Mouse (Mus musculus): ENCODE results near the gene Gm28557. TPM values are rescaled to one million over a fixed set of nuclear protein-coding genes. Genes with fewer than 3 reads are reported as not detected.
A peak's percentile ranks its signal among the peaks of the same experiment; 100 is the strongest.

Gene Gm28557
- polyA plus RNA-seq, 1 experiment from 2014 or later = 1.3 TPM

DNA sequence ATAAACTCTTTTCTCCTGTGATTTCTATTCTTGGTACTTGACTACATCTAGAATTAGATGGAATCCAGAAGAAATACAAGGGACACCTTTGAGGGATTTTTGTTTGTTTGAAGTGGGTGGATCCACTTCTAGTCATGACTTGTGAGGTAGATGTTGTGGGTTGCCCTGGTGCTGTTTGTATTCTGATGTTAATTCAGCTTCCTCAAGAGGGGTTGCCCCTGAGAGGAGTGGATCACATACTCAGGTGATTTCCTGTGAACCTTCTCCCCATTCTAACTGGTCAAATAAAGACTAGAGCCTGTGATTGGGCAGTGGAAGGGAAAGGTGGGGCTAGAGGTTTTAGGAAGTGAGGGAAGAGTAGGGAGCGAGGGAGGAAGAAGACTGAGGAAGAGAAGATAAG lies 26.5 kb downstream of the Gm28557 start:
- Histone ChIP-seq H3K9ac (ENCODE audit: low read length) (no peak overlapping the region), H3K9me3 (ENCODE audit: control insufficient read depth, low read length) (no peaks in the 10 kb centered on the region), H3K4me1 (replicated peaks; ENCODE audit: control insufficient read depth, insufficient read depth) (no peaks in the 10 kb centered on the region), H3K36me3 (ENCODE audit: control insufficient read depth, insufficient read depth, low read length) (no peaks in the 10 kb centered on the region), H3K27me3 (ENCODE audit: control insufficient read depth, insufficient read depth, low read length) (no peaks in the 10 kb centered on the region), H3K4me2 (replicated peaks; ENCODE audit: low read depth) (peak overlapping the region; percentile 65), H3K27ac (replicated peaks) (peak overlapping the region; percentile 90), H3K4me3 (ENCODE audit: low read depth, low read length) (no peak overlapping the region)
- DNase-seq (ENCODE audit: low spot score) (no peak), ATAC-seq (ENCODE audit: low FRiP score, low TSS enrichment) (no peak)
- TF ChIP-seq EP300 (optimal IDR thresholded peaks at IDR 0.05) (no peak), CTCF (IDR thresholded peaks at IDR 0.05; ENCODE audit: low read depth) (no peak)
- WGBS = 70% methylated on average over 1 of the region's 1 CpGs

DNA sequence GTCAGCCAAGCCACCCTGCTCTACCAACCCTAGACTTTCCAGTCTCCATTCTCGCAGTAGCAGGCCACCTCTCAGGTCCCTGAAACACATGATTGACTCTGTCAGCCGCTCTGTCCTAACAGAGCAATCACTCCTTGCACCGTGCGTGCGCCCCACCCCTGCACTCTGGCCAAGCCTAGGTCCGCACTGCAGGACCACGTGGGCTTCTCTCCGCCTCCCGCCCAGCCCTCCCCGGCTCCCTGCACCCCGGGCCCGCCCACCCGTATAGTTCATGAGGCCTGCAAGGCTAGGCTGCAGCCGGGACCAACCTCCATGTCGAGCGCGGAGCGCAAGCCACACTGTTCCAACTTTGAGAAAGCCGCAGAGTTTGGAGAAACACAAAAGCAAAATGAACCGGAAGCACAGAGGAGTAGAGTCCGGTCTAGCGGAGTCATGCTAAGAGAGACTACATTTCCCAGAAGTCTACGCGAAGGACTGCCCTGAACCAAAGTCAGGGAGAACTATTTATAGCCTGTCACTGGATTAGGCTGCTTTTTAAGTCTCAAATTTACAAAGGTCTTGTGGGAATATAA lies 27.2 kb downstream of the Gm28557 start:
- peak; percentile 100 for ATAC-seq (ENCODE audit: low FRiP score, low TSS enrichment)
- WGBS = under 1% methylated on average over 22 of the region's 24 CpGs
- TF ChIP-seq CTCF (IDR thresholded peaks at IDR 0.05; ENCODE audit: low read depth) (peak; percentile 6; the same call in 1 of the 2 replicates), EP300 (optimal IDR thresholded peaks at IDR 0.05) (no peak)
- peak overlapping the region; percentile 58 for H3K4me3 ChIP-seq (ENCODE audit: low read depth, low read length)
- peak overlapping the region; percentile 64 for H3K9ac ChIP-seq (ENCODE audit: low read length)
- peak overlapping the region; percentile 90 for H3K27ac ChIP-seq (replicated peaks)
- no peaks in the 10 kb centered on the region for H3K36me3 ChIP-seq (ENCODE audit: control insufficient read depth, insufficient read depth, low read length)
- no peaks in the 10 kb centered on the region for H3K9me3 ChIP-seq (ENCODE audit: control insufficient read depth, low read length)
- peak; percentile 91 for DNase-seq (ENCODE audit: low spot score)
- no peaks in the 10 kb centered on the region for H3K4me1 ChIP-seq (replicated peaks; ENCODE audit: control insufficient read depth, insufficient read depth)
- peak overlapping the region; percentile 65 for H3K4me2 ChIP-seq (replicated peaks; ENCODE audit: low read depth)
- H3K27me3 ChIP-seq (ENCODE audit: control insufficient read depth, insufficient read depth, low read length) = no peaks in the 10 kb centered on the region

DNA sequence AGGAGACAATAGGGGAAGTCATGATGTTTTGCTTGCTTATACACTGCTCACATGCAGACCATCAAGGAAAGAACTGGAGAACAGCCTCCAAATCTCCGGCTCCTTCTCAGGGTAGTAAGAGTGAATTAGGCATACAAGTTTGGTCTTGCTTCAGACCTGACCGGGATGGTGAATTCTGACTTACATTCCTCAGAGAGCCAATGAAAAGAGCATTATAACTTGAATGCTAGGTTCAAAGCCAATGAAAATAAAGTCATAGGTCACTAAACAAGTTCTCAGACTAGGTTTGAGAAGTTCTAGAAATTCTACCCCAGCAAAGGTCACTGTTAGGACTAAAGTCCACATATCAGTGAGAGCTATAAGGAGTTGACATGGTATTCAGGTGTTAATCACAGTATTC lies 31.2 kb downstream of the Gm28557 start:
- ATAC-seq (ENCODE audit: low FRiP score, low TSS enrichment) (no peak), DNase-seq (ENCODE audit: low spot score) (no peak)
- Histone ChIP-seq H3K9me3 (ENCODE audit: control insufficient read depth, low read length) (no peaks in the 10 kb centered on the region), H3K4me3 (ENCODE audit: low read depth, low read length) (no peak overlapping the region), H3K27me3 (ENCODE audit: control insufficient read depth, insufficient read depth, low read length) (no peaks in the 10 kb centered on the region), H3K9ac (ENCODE audit: low read length) (no peak overlapping the region), H3K36me3 (ENCODE audit: control insufficient read depth, insufficient read depth, low read length) (0 out of 2 replicates have a peak, but pooled peaks cover 7% of the 10 kb centered on the region), H3K4me1 (replicated peaks; ENCODE audit: control insufficient read depth, insufficient read depth) (no peaks in the 10 kb centered on the region), H3K27ac (replicated peaks) (no peak overlapping the region), H3K4me2 (replicated peaks; ENCODE audit: low read depth) (no peak overlapping the region)
- TF ChIP-seq CTCF (IDR thresholded peaks at IDR 0.05; ENCODE audit: low read depth) (no peak), EP300 (optimal IDR thresholded peaks at IDR 0.05) (no peak)
- WGBS = 92% methylated on average over 2 of the region's 2 CpGs

DNA sequence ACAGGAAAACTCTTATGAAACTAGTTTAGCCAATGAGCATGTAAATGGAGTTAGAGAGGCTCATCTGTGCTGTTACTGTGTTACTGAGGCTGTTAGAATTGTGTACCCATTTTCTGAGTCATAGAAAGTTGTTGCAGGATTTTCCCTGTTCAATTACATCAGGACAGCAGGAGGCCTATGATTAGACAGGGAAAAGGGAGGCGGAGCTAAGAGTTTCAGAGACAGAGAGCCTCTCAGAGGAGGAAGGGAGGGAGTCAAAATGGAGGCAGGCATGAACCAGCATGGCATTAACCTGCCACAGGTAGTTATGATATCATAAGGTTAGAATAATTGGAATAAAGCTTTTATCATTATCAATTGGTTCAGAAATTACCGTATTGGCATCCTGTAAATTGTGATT lies 35.6 kb downstream of the Gm28557 start:
- TF ChIP-seq CTCF (IDR thresholded peaks at IDR 0.05; ENCODE audit: low read depth) = no peak
- TF ChIP-seq EP300 (optimal IDR thresholded peaks at IDR 0.05) = no peak
- H3K4me1 ChIP-seq (replicated peaks; ENCODE audit: control insufficient read depth, insufficient read depth) = no peaks in the 10 kb centered on the region
- no peak overlapping the region for H3K4me2 ChIP-seq (replicated peaks; ENCODE audit: low read depth)
- WGBS = 98% methylated on average over 2 of the region's 2 CpGs
- peaks cover 9% of the 10 kb centered on the region; the same call in 1 of the 2 replicates for H3K36me3 ChIP-seq (ENCODE audit: control insufficient read depth, insufficient read depth, low read length)
- no peak overlapping the region for H3K4me3 ChIP-seq (ENCODE audit: low read depth, low read length)
- ATAC-seq (ENCODE audit: low FRiP score, low TSS enrichment) (no peak), DNase-seq (ENCODE audit: low spot score) (no peak)
- H3K9me3 ChIP-seq (ENCODE audit: control insufficient read depth, low read length) = no peaks in the 10 kb centered on the region
- no peak overlapping the region for H3K27ac ChIP-seq (replicated peaks)
- H3K9ac ChIP-seq (ENCODE audit: low read length) = no peak overlapping the region
- H3K27me3 ChIP-seq (ENCODE audit: control insufficient read depth, insufficient read depth, low read length) = no peaks in the 10 kb centered on the region

DNA sequence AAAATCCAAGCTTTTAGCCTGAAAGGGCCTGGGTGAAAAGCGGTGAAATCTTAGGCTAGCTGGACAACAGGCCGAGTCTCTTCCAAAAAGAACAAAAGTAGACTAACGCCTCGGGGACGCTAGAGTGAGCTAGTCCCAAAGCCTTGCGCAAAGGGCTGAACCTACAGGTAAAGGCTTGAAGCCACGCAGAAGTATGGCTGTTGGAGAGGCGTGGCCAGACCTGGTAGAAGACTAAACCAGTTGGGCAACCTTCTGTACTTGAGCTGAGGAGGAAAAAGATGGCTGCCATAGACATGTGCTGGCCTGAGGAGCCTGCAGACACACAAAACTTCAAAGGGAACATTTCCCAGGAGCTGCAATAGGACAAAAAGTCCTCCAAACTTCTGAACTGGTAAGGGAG lies 43.0 kb downstream of the Gm28557 start:
- H3K4me3 ChIP-seq (ENCODE audit: low read depth, low read length) = no peak overlapping the region
- ATAC-seq (ENCODE audit: low FRiP score, low TSS enrichment) (no peak), DNase-seq (ENCODE audit: low spot score) (no peak)
- no peaks in the 10 kb centered on the region for H3K27me3 ChIP-seq (ENCODE audit: control insufficient read depth, insufficient read depth, low read length)
- H3K36me3 ChIP-seq (ENCODE audit: control insufficient read depth, insufficient read depth, low read length) = peaks cover 2% of the 10 kb centered on the region; the same call in 1 of the 2 replicates
- H3K4me2 ChIP-seq (replicated peaks; ENCODE audit: low read depth) = no peak overlapping the region
- no peaks in the 10 kb centered on the region for H3K4me1 ChIP-seq (replicated peaks; ENCODE audit: control insufficient read depth, insufficient read depth)
- H3K9ac ChIP-seq (ENCODE audit: low read length) = no peak overlapping the region
- no peak overlapping the region for H3K27ac ChIP-seq (replicated peaks)
- 70% methylated on average over 8 of the region's 8 CpGs for WGBS
- peak; percentile 14; the same call in 1 of the 2 replicates for TF ChIP-seq CTCF (IDR thresholded peaks at IDR 0.05; ENCODE audit: low read depth)
- TF ChIP-seq EP300 (optimal IDR thresholded peaks at IDR 0.05) = no peak
- peaks cover 3% of the 10 kb centered on the region; the same call in 1 of the 2 replicates for H3K9me3 ChIP-seq (ENCODE audit: control insufficient read depth, low read length)

DNA sequence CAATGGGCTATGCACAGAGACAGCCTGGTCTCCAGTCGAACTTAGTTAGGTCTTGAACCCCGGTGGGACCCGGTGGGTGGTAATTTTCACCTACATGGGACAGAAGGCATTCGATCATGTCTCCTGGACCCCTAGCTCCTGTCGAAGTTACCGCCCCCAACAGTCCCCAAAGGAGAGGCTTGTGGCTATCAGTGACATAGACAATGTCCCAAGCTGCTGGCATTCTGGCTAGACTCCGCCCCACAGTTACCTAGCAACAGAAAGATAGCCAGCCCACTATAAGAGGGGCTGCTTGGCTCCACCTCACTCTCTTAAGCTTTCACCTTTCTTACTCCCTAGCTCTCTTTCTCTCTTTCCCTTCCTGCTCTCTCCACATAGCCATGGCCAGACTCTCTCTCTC lies 46.0 kb downstream of the Gm28557 start:
- Histone ChIP-seq H3K9ac (ENCODE audit: low read length) (no peak overlapping the region), H3K27ac (replicated peaks) (no peak overlapping the region), H3K36me3 (ENCODE audit: control insufficient read depth, insufficient read depth, low read length) (no peaks in the 10 kb centered on the region), H3K27me3 (ENCODE audit: control insufficient read depth, insufficient read depth, low read length) (no peaks in the 10 kb centered on the region), H3K9me3 (ENCODE audit: control insufficient read depth, low read length) (peaks cover 3% of the 10 kb centered on the region; the same call in 1 of the 2 replicates), H3K4me3 (ENCODE audit: low read depth, low read length) (no peak overlapping the region), H3K4me2 (replicated peaks; ENCODE audit: low read depth) (no peak overlapping the region), H3K4me1 (replicated peaks; ENCODE audit: control insufficient read depth, insufficient read depth) (no peaks in the 10 kb centered on the region)
- TF ChIP-seq EP300 (optimal IDR thresholded peaks at IDR 0.05) (no peak), CTCF (IDR thresholded peaks at IDR 0.05; ENCODE audit: low read depth) (no peak)
- 55% methylated on average over 7 of the region's 7 CpGs for WGBS
- ATAC-seq (ENCODE audit: low FRiP score, low TSS enrichment) (no peak), DNase-seq (ENCODE audit: low spot score) (no peak)
